Mouse (Mus musculus): Measurements from ENCODE around the gene Plagl2. TPM values are rescaled to one million over a fixed set of nuclear protein-coding genes. Genes with fewer than 3 reads are reported as not detected.

Plagl2 gene
- polyA plus RNA-seq, 1 experiment, result 13.6 TPM

GRCm38 (mm10) chr2:153237891-153238290 is 3.3 kb downstream of the Plagl2 start:
- no peak for TF ChIP-seq CTCF (IDR thresholded peaks at IDR 0.05; ENCODE audit: extremely low read depth, insufficient read length, insufficient replicate concordance, low read depth, low read length)
- Histone ChIP-seq H3K27ac (ENCODE audit: insufficient read depth, low read depth, low read length) (peak overlapping the region; percentile 41; the same call in 1 of the 2 replicates), H3K4me3 (ENCODE audit: low read depth, low read length) (no peak overlapping the region)

GRCm38 (mm10) chr2:153237193-153237592 is 4.0 kb downstream of the Plagl2 start:
- WGBS, result 43% methylated on average over 4 of the region's 4 CpGs
- no peaks in the 10 kb centered on the region for H3K27me3 ChIP-seq (ENCODE audit: control insufficient read depth, insufficient read depth, low read length)
- H3K4me3 ChIP-seq (ENCODE audit: low read depth, low read length), result no peak overlapping the region
- TF ChIP-seq POLR2A (IDR thresholded peaks at IDR 0.05; ENCODE audit: low read depth, low read length) (no peak), CTCF (IDR thresholded peaks at IDR 0.05; ENCODE audit: extremely low read depth, insufficient read length, insufficient replicate concordance, low read depth, low read length) (no peak)
- H3K4me1 ChIP-seq (ENCODE audit: control insufficient read depth, insufficient read depth, insufficient read length, low read length), result peaks cover 19% of the 10 kb centered on the region; the same call in 1 of the 2 replicates
- H3K36me3 ChIP-seq (ENCODE audit: control insufficient read depth, insufficient read depth, low read length), result peaks cover 25% of the 10 kb centered on the region
- no peak overlapping the region for H3K27ac ChIP-seq (ENCODE audit: insufficient read depth, low read depth, low read length)

More at GRCm38 (mm10) chr2:153237891-153238290, 3.3 kb downstream of the Plagl2 start:
- Histone ChIP-seq H3K36me3 (ENCODE audit: control insufficient read depth, insufficient read depth, low read length) (peaks cover 21% of the 10 kb centered on the region), H3K4me1 (ENCODE audit: control insufficient read depth, insufficient read depth, insufficient read length, low read length) (peaks cover 20% of the 10 kb centered on the region; the same call in 1 of the 2 replicates), H3K27me3 (ENCODE audit: control insufficient read depth, insufficient read depth, low read length) (no peaks in the 10 kb centered on the region)
- 48% methylated on average over 4 of the region's 4 CpGs for WGBS

- Histone ChIP-seq H3K36me3 (ENCODE audit: control insufficient read depth, insufficient read depth, low read length) (peaks cover 49% of the 10 kb centered on the region), H3K4me3 (ENCODE audit: low read depth, low read length) (no peak overlapping the region)
Measured at GRCm38 (mm10) chr2:153228523-153228922, 12.7 kb downstream of the Plagl2 start.

GRCm38 (mm10) chr2:153227959-153228358 is 13.3 kb downstream of the Plagl2 start:
- Histone ChIP-seq H3K4me1 (ENCODE audit: control insufficient read depth, insufficient read depth, insufficient read length, low read length) (no peaks in the 10 kb centered on the region), H3K27ac (ENCODE audit: insufficient read depth, low read depth, low read length) (no peak overlapping the region), H3K4me3 (ENCODE audit: low read depth, low read length) (no peak overlapping the region), H3K27me3 (ENCODE audit: control insufficient read depth, insufficient read depth, low read length) (no peaks in the 10 kb centered on the region), H3K36me3 (ENCODE audit: control insufficient read depth, insufficient read depth, low read length) (peaks cover 45% of the 10 kb centered on the region)
- WGBS, result 76% methylated on average over 4 of the region's 4 CpGs
- TF ChIP-seq CTCF (IDR thresholded peaks at IDR 0.05; ENCODE audit: extremely low read depth, insufficient read length, insufficient replicate concordance, low read depth, low read length), result no peak
- no peak for TF ChIP-seq POLR2A (IDR thresholded peaks at IDR 0.05; ENCODE audit: low read depth, low read length)

More at GRCm38 (mm10) chr2:153228523-153228922, 12.7 kb downstream of the Plagl2 start:
- WGBS, result 78% methylated on average over 5 of the region's 5 CpGs
- no peaks in the 10 kb centered on the region for H3K4me1 ChIP-seq (ENCODE audit: control insufficient read depth, insufficient read depth, insufficient read length, low read length)
- no peaks in the 10 kb centered on the region for H3K27me3 ChIP-seq (ENCODE audit: control insufficient read depth, insufficient read depth, low read length)
- no peak overlapping the region for H3K27ac ChIP-seq (ENCODE audit: insufficient read depth, low read depth, low read length)
- TF ChIP-seq POLR2A (IDR thresholded peaks at IDR 0.05; ENCODE audit: low read depth, low read length), result no peak
- no peak for TF ChIP-seq CTCF (IDR thresholded peaks at IDR 0.05; ENCODE audit: extremely low read depth, insufficient read length, insufficient replicate concordance, low read depth, low read length)

GRCm38 (mm10) chr2:153225595-153225953 is 15.7 kb downstream of the Plagl2 start:
- peaks cover 25% of the 10 kb centered on the region for H3K36me3 ChIP-seq (ENCODE audit: control insufficient read depth, insufficient read depth, low read length)
- H3K4me1 ChIP-seq (ENCODE audit: control insufficient read depth, insufficient read depth, insufficient read length, low read length), result no peaks in the 10 kb centered on the region
- no peaks in the 10 kb centered on the region for H3K27me3 ChIP-seq (ENCODE audit: control insufficient read depth, insufficient read depth, low read length)
- TF ChIP-seq POLR2A (IDR thresholded peaks at IDR 0.05; ENCODE audit: low read depth, low read length) (no peak), CTCF (IDR thresholded peaks at IDR 0.05; ENCODE audit: extremely low read depth, insufficient read length, insufficient replicate concordance, low read depth, low read length) (no peak)
- H3K4me3 ChIP-seq (ENCODE audit: low read depth, low read length), result peak overlapping the region; percentile 79
- H3K27ac ChIP-seq (ENCODE audit: insufficient read depth, low read depth, low read length), result no peak overlapping the region
- 24% methylated on average over 3 of the region's 3 CpGs for WGBS

GRCm38 (mm10) chr2:153224946-153225594 is 16.2 kb downstream of the Plagl2 start, which contains the start of gene Tspyl3:
Gene Tspyl3, minus strand, starts transcription at chr2:153225441.
- WGBS, result 45% methylated on average over 31 of the region's 31 CpGs
- H3K27ac ChIP-seq (ENCODE audit: insufficient read depth, low read depth, low read length), result peak within 1 kb of the TSS; percentile 49
- H3K4me3 ChIP-seq (ENCODE audit: low read depth, low read length), result peak within 1 kb of the TSS; percentile 79

GRCm38 (mm10) chr2:153222566-153222965 is 18.7 kb downstream of the Plagl2 start:
- Histone ChIP-seq H3K36me3 (ENCODE audit: control insufficient read depth, insufficient read depth, low read length) (0 out of 2 replicates have a peak, but pooled peaks cover 2% of the 10 kb centered on the region), H3K27ac (ENCODE audit: insufficient read depth, low read depth, low read length) (no peak overlapping the region), H3K27me3 (ENCODE audit: control insufficient read depth, insufficient read depth, low read length) (no peaks in the 10 kb centered on the region), H3K4me3 (ENCODE audit: low read depth, low read length) (no peak overlapping the region), H3K4me1 (ENCODE audit: control insufficient read depth, insufficient read depth, insufficient read length, low read length) (peaks cover 12% of the 10 kb centered on the region; the same call in 1 of the 2 replicates)
- TF ChIP-seq CTCF (IDR thresholded peaks at IDR 0.05; ENCODE audit: extremely low read depth, insufficient read length, insufficient replicate concordance, low read depth, low read length) (no peak), POLR2A (IDR thresholded peaks at IDR 0.05; ENCODE audit: low read depth, low read length) (no peak)
- 90% methylated on average over 2 of the region's 2 CpGs for WGBS

More at GRCm38 (mm10) chr2:153224946-153225594, 16.2 kb downstream of the Plagl2 start, which contains the start of gene Tspyl3:
- Histone ChIP-seq H3K36me3 (ENCODE audit: control insufficient read depth, insufficient read depth, low read length) (peaks cover 20% of the 10 kb centered on the region), H3K4me1 (ENCODE audit: control insufficient read depth, insufficient read depth, insufficient read length, low read length) (no peaks in the 10 kb centered on the region), H3K27me3 (ENCODE audit: control insufficient read depth, insufficient read depth, low read length) (no peaks in the 10 kb centered on the region)
- TF ChIP-seq CTCF (IDR thresholded peaks at IDR 0.05; ENCODE audit: extremely low read depth, insufficient read length, insufficient replicate concordance, low read depth, low read length), result no peak
- no peak; the same call in 1 of the 2 replicates for TF ChIP-seq POLR2A (IDR thresholded peaks at IDR 0.05; ENCODE audit: low read depth, low read length)

Data from small intestine, adult 2 months (tissue).